Mouse (Mus musculus) left cerebral cortex, postnatal 14 days (tissue): ENCODE results near the gene Styxl1. TPM values are rescaled to one million over a fixed set of nuclear protein-coding genes. Genes with fewer than 3 reads are reported as not detected.

Experiments
- DNase-seq, 2 experiments: peaks; one replicate each; pipeline ENCODE4 v3.0.0; 2021 to 2022; ENCODE audit warnings: low spot score in 2 of 2, mixed read lengths in 1 of 2
- intact Hi-C: fragments of 180-260 bp; cut with DNase I; formaldehyde crosslinking; loops from one replicate; pipeline ENCODE4 v1.15.1; 2025
- total RNA-seq, 2 experiments: library from RNA; stranded (reverse); gene quantifications; 2 replicates each; pipeline ENCODE4 v1.2.3; 2021

Gene Styxl1
- total RNA-seq, 2 experiments from 2014 or later, result not detected

GRCm38 (mm10) chr5:135730916-135731315 lies 47.3 kb downstream of the Styxl1 start:
- no peak for DNase-seq
- intact Hi-C loops, result no loop called here

GRCm38 (mm10) chr5:135730278-135730677 lies 47.9 kb downstream of the Styxl1 start:
- DNase-seq, result no peak
- intact Hi-C loops, result no loop called here

GRCm38 (mm10) chr5:135729351-135729750 lies 48.8 kb downstream of the Styxl1 start:
- no peak for DNase-seq
- intact Hi-C loops, result no loop called here

- DNase-seq, result no peak
- intact Hi-C loops, result no loop called here
Observed at GRCm38 (mm10) chr5:135728361-135728760, 49.8 kb downstream of the Styxl1 start.

GRCm38 (mm10) chr5:135727871-135728270 lies 50.3 kb downstream of the Styxl1 start:
- intact Hi-C loops, result no loop called here
- no peak for DNase-seq

- intact Hi-C loops, result no loop called here
- no peak for DNase-seq
Observed at GRCm38 (mm10) chr5:135726641-135727346, 51.4 kb downstream of the Styxl1 start.

- DNase-seq, result no peak
- intact Hi-C loops, result no loop called here
Observed at GRCm38 (mm10) chr5:135725991-135726390, 52.2 kb downstream of the Styxl1 start.

GRCm38 (mm10) chr5:135725391-135725841 lies 52.8 kb downstream of the Styxl1 start:
- intact Hi-C loops, result no loop called here
- peak; percentile 47 to 76 for DNase-seq

GRCm38 (mm10) chr5:135724536-135725322 lies 53.5 kb downstream of the Styxl1 start:
- intact Hi-C loops, result no loop called here
- no peak for DNase-seq

- no peak for DNase-seq
- intact Hi-C loops, result no loop called here
Observed at GRCm38 (mm10) chr5:135723165-135723751, 54.9 kb downstream of the Styxl1 start.

- intact Hi-C loops, result no loop called here
- peak; percentile 56 to 75 for DNase-seq
Observed at GRCm38 (mm10) chr5:135722121-135722520, 56.1 kb downstream of the Styxl1 start.

GRCm38 (mm10) chr5:135721076-135721475 lies 57.1 kb downstream of the Styxl1 start:
- intact Hi-C loops, result no loop called here
- DNase-seq, result no peak

GRCm38 (mm10) chr5:135720121-135720520 lies 58.1 kb downstream of the Styxl1 start:
- intact Hi-C loops, result no loop called here
- DNase-seq, result no peak

- intact Hi-C loops, result no loop called here
- no peak for DNase-seq
Observed at GRCm38 (mm10) chr5:135719586-135720120, 58.5 kb downstream of the Styxl1 start.

- DNase-seq, result no peak
- intact Hi-C loops, result no loop called here
Observed at GRCm38 (mm10) chr5:135715624-135716023, 62.6 kb downstream of the Styxl1 start.

GRCm38 (mm10) chr5:135713441-135714218 lies 64.6 kb downstream of the Styxl1 start:
- DNase-seq, result peak; percentile 71 to 77
- intact Hi-C loops, result no loop called here

- DNase-seq, result peak; percentile 65 to 76
- intact Hi-C loops, result no loop called here
Observed at GRCm38 (mm10) chr5:135712803-135713202, 65.4 kb downstream of the Styxl1 start.

GRCm38 (mm10) chr5:135711582-135712355 lies 66.4 kb downstream of the Styxl1 start:
- intact Hi-C loops, result no loop called here
- no peak for DNase-seq
